Mouse (Mus musculus): ENCODE results near the gene Spryd7. TPM values are rescaled to one million over a fixed set of nuclear protein-coding genes. Genes with fewer than 3 reads are reported as not detected.
"Not testable (repeated sequence)": the region's sequence is repeated elsewhere in the genome, so short reads cannot be mapped to it uniquely, and the experiment has no call there.

Gene Spryd7
- 30.7 and 31.5 TPM in 2 replicates for polyA plus RNA-seq (2015; fragmentation: Nextera tagmentation; extraction: Ambion mirVana)

GRCm38 (mm10) chr14:61556289-61557147 lies at the start of gene Spryd7:
Spryd7 (minus strand) TSS chr14:61556886.
- no peaks in the 10 kb centered on the region for H3K9me3 ChIP-seq (replicated peaks; ENCODE audit: low read length)
- H3K27ac ChIP-seq, result peak within 1 kb of the TSS; percentile 85
- TF ChIP-seq CTCF (IDR thresholded peaks at IDR 0.05; ENCODE audit: low read depth), result peak; percentile 35; the same call in 1 of the 2 replicates
- WGBS, result under 1% methylated on average over 72 of the region's 72 CpGs
- H3K27me3 ChIP-seq (ENCODE audit: insufficient read depth, low read length), result no peaks in the 10 kb centered on the region
- H3K4me3 ChIP-seq (replicated peaks; ENCODE audit: low read depth, low read length), result peak within 1 kb of the TSS; percentile 58
- DNase-seq (ENCODE audit: low spot score) (peak; percentile 100), ATAC-seq (replicated peaks; ENCODE audit: low FRiP score, low read depth) (peak; percentile 98)
- peak within 1 kb of the TSS; percentile 67 for H3K9ac ChIP-seq (ENCODE audit: low read depth, low read length)
- H3K4me1 ChIP-seq (replicated peaks; ENCODE audit: insufficient read depth, low read length), result no peaks in the 10 kb centered on the region
- peak within 1 kb of the TSS; percentile 85 for H3K4me2 ChIP-seq (ENCODE audit: low read length)
- no peaks in the 10 kb centered on the region for H3K36me3 ChIP-seq (ENCODE audit: insufficient read depth, low read length)

GRCm38 (mm10) chr14:61606088-61606487 lies 49.4 kb upstream of the Spryd7 start:
- not testable (repeated sequence) for H3K9me3 ChIP-seq (replicated peaks; ENCODE audit: low read length); H3K4me1 ChIP-seq (replicated peaks; ENCODE audit: insufficient read depth, low read length); H3K4me2 ChIP-seq (ENCODE audit: low read length); H3K36me3 ChIP-seq (ENCODE audit: insufficient read depth, low read length); DNase-seq (ENCODE audit: low spot score); H3K9ac ChIP-seq (ENCODE audit: low read depth, low read length); H3K27ac ChIP-seq; H3K4me3 ChIP-seq (replicated peaks; ENCODE audit: low read depth, low read length); ATAC-seq (replicated peaks; ENCODE audit: low FRiP score, low read depth); H3K27me3 ChIP-seq (ENCODE audit: insufficient read depth, low read length)
- 90% methylated on average over 2 of the region's 2 CpGs for WGBS

GRCm38 (mm10) chr14:61604081-61604480 lies 47.4 kb upstream of the Spryd7 start:
- no peak for DNase-seq (ENCODE audit: low spot score)
- Histone ChIP-seq H3K4me3 (replicated peaks; ENCODE audit: low read depth, low read length) (no peak overlapping the region), H3K9me3 (replicated peaks; ENCODE audit: low read length) (no peaks in the 10 kb centered on the region), H3K27me3 (ENCODE audit: insufficient read depth, low read length) (no peaks in the 10 kb centered on the region), H3K4me1 (replicated peaks; ENCODE audit: insufficient read depth, low read length) (peaks cover 7% of the 10 kb centered on the region; the same call in 1 of the 2 replicates), H3K9ac (ENCODE audit: low read depth, low read length) (no peak overlapping the region), H3K36me3 (ENCODE audit: insufficient read depth, low read length) (0 out of 2 replicates have a peak, but pooled peaks cover 5% of the 10 kb centered on the region), H3K27ac (no peak overlapping the region), H3K4me2 (ENCODE audit: low read length) (no peak overlapping the region)
- TF ChIP-seq CTCF (IDR thresholded peaks at IDR 0.05; ENCODE audit: low read depth), result no peak
- no peak for ATAC-seq (replicated peaks; ENCODE audit: low FRiP score, low read depth)
- 91% methylated on average over 3 of the region's 3 CpGs for WGBS

- DNase-seq (ENCODE audit: low spot score) (no peak), ATAC-seq (replicated peaks; ENCODE audit: low FRiP score, low read depth) (no peak)
- no peak overlapping the region for H3K27ac ChIP-seq
- H3K36me3 ChIP-seq (ENCODE audit: insufficient read depth, low read length), result 0 out of 2 replicates have a peak, but pooled peaks cover 5% of the 10 kb centered on the region
- no peak overlapping the region for H3K4me2 ChIP-seq (ENCODE audit: low read length)
- H3K9ac ChIP-seq (ENCODE audit: low read depth, low read length), result no peak overlapping the region
- no peak overlapping the region for H3K4me3 ChIP-seq (replicated peaks; ENCODE audit: low read depth, low read length)
- WGBS, result 85% methylated on average over 8 of the region's 8 CpGs
- no peak for TF ChIP-seq CTCF (IDR thresholded peaks at IDR 0.05; ENCODE audit: low read depth)
- H3K9me3 ChIP-seq (replicated peaks; ENCODE audit: low read length), result no peaks in the 10 kb centered on the region
- H3K27me3 ChIP-seq (ENCODE audit: insufficient read depth, low read length), result no peaks in the 10 kb centered on the region
- H3K4me1 ChIP-seq (replicated peaks; ENCODE audit: insufficient read depth, low read length), result peaks cover 7% of the 10 kb centered on the region; the same call in 1 of the 2 replicates
Observed at GRCm38 (mm10) chr14:61603069-61603755, 46.5 kb upstream of the Spryd7 start.

- DNase-seq (ENCODE audit: low spot score) (no peak), ATAC-seq (replicated peaks; ENCODE audit: low FRiP score, low read depth) (no peak)
- 0 out of 2 replicates have a peak, but pooled peaks cover 3% of the 10 kb centered on the region for H3K36me3 ChIP-seq (ENCODE audit: insufficient read depth, low read length)
- H3K9me3 ChIP-seq (replicated peaks; ENCODE audit: low read length), result no peaks in the 10 kb centered on the region
- H3K4me3 ChIP-seq (replicated peaks; ENCODE audit: low read depth, low read length), result no peak overlapping the region
- peak overlapping the region; percentile 58; the same call in 1 of the 2 replicates for H3K4me2 ChIP-seq (ENCODE audit: low read length)
- peaks cover 7% of the 10 kb centered on the region; the same call in 1 of the 2 replicates for H3K4me1 ChIP-seq (replicated peaks; ENCODE audit: insufficient read depth, low read length)
- H3K27me3 ChIP-seq (ENCODE audit: insufficient read depth, low read length), result no peaks in the 10 kb centered on the region
- H3K27ac ChIP-seq, result no peak overlapping the region
- no peak overlapping the region for H3K9ac ChIP-seq (ENCODE audit: low read depth, low read length)
- WGBS, result 77% methylated on average over 9 of the region's 9 CpGs
- no peak for TF ChIP-seq CTCF (IDR thresholded peaks at IDR 0.05; ENCODE audit: low read depth)
Observed at GRCm38 (mm10) chr14:61601348-61601747, 44.7 kb upstream of the Spryd7 start.

Data from kidney, postnatal 0 days (tissue).